Mouse (Mus musculus): ENCODE data around the gene Pcp2. TPM values are rescaled to one million over a fixed set of nuclear protein-coding genes. Genes with fewer than 3 reads are reported as not detected.

Pcp2 gene
- polyA plus RNA-seq, 1 experiment: not detected

- Histone ChIP-seq H3K4me1 (ENCODE audit: control insufficient read depth, insufficient read depth, low read length) (no peaks in the 10 kb centered on the region), H3K4me3 (ENCODE audit: insufficient read depth, low read length) (no peak overlapping the region), H3K27ac (ENCODE audit: insufficient read depth, low read length) (no peak overlapping the region)
- TF ChIP-seq POLR2A (IDR thresholded peaks at IDR 0.05; ENCODE audit: extremely low read depth, insufficient read depth, low read length) (no peak), CTCF (IDR thresholded peaks at IDR 0.05; ENCODE audit: extremely low read depth, insufficient read depth, low read length) (no peak)
Measured at GRCm38 (mm10) chr8:3654726-3655508, 29.6 kb upstream of the Pcp2 start.

- Histone ChIP-seq H3K4me1 (ENCODE audit: control insufficient read depth, insufficient read depth, low read length) (no peaks in the 10 kb centered on the region), H3K4me3 (ENCODE audit: insufficient read depth, low read length) (no peak overlapping the region), H3K27ac (ENCODE audit: insufficient read depth, low read length) (no peak overlapping the region)
- TF ChIP-seq POLR2A (IDR thresholded peaks at IDR 0.05; ENCODE audit: extremely low read depth, insufficient read depth, low read length): no peak
- no peak for TF ChIP-seq CTCF (IDR thresholded peaks at IDR 0.05; ENCODE audit: extremely low read depth, insufficient read depth, low read length)
Measured at GRCm38 (mm10) chr8:3652845-3653244, 27.5 kb upstream of the Pcp2 start.

- Histone ChIP-seq H3K27ac (ENCODE audit: insufficient read depth, low read length) (no peak overlapping the region), H3K4me1 (ENCODE audit: control insufficient read depth, insufficient read depth, low read length) (no peaks in the 10 kb centered on the region), H3K4me3 (ENCODE audit: insufficient read depth, low read length) (no peak overlapping the region)
- TF ChIP-seq CTCF (IDR thresholded peaks at IDR 0.05; ENCODE audit: extremely low read depth, insufficient read depth, low read length): no peak
- no peak for TF ChIP-seq POLR2A (IDR thresholded peaks at IDR 0.05; ENCODE audit: extremely low read depth, insufficient read depth, low read length)
Measured at GRCm38 (mm10) chr8:3648990-3649389, 23.6 kb upstream of the Pcp2 start.

- TF ChIP-seq POLR2A (IDR thresholded peaks at IDR 0.05; ENCODE audit: extremely low read depth, insufficient read depth, low read length): no peak
- no peak for TF ChIP-seq CTCF (IDR thresholded peaks at IDR 0.05; ENCODE audit: extremely low read depth, insufficient read depth, low read length)
- no peak overlapping the region for H3K27ac ChIP-seq (ENCODE audit: insufficient read depth, low read length)
- no peaks in the 10 kb centered on the region for H3K4me1 ChIP-seq (ENCODE audit: control insufficient read depth, insufficient read depth, low read length)
- H3K4me3 ChIP-seq (ENCODE audit: insufficient read depth, low read length): no peak overlapping the region
Measured at GRCm38 (mm10) chr8:3648268-3648667, 22.9 kb upstream of the Pcp2 start.

- no peaks in the 10 kb centered on the region for H3K4me1 ChIP-seq (ENCODE audit: control insufficient read depth, insufficient read depth, low read length)
- H3K4me3 ChIP-seq (ENCODE audit: insufficient read depth, low read length): no peak overlapping the region
- no peak overlapping the region for H3K27ac ChIP-seq (ENCODE audit: insufficient read depth, low read length)
- TF ChIP-seq POLR2A (IDR thresholded peaks at IDR 0.05; ENCODE audit: extremely low read depth, insufficient read depth, low read length) (no peak), CTCF (IDR thresholded peaks at IDR 0.05; ENCODE audit: extremely low read depth, insufficient read depth, low read length) (no peak)
Measured at GRCm38 (mm10) chr8:3647561-3647960, 22.2 kb upstream of the Pcp2 start.

GRCm38 (mm10) chr8:3646824-3647531 is 21.6 kb upstream of the Pcp2 start:
- Histone ChIP-seq H3K4me3 (ENCODE audit: insufficient read depth, low read length) (no peak overlapping the region), H3K4me1 (ENCODE audit: control insufficient read depth, insufficient read depth, low read length) (no peaks in the 10 kb centered on the region), H3K27ac (ENCODE audit: insufficient read depth, low read length) (no peak overlapping the region)
- TF ChIP-seq POLR2A (IDR thresholded peaks at IDR 0.05; ENCODE audit: extremely low read depth, insufficient read depth, low read length) (no peak), CTCF (IDR thresholded peaks at IDR 0.05; ENCODE audit: extremely low read depth, insufficient read depth, low read length) (no peak)

- no peak overlapping the region for H3K4me3 ChIP-seq (ENCODE audit: insufficient read depth, low read length)
- H3K4me1 ChIP-seq (ENCODE audit: control insufficient read depth, insufficient read depth, low read length): no peaks in the 10 kb centered on the region
- no peak overlapping the region for H3K27ac ChIP-seq (ENCODE audit: insufficient read depth, low read length)
- no peak for TF ChIP-seq POLR2A (IDR thresholded peaks at IDR 0.05; ENCODE audit: extremely low read depth, insufficient read depth, low read length)
- no peak for TF ChIP-seq CTCF (IDR thresholded peaks at IDR 0.05; ENCODE audit: extremely low read depth, insufficient read depth, low read length)
Measured at GRCm38 (mm10) chr8:3645804-3646203, 20.5 kb upstream of the Pcp2 start.

- H3K4me3 ChIP-seq (ENCODE audit: insufficient read depth, low read length): peak overlapping the region; percentile 49
- no peaks in the 10 kb centered on the region for H3K4me1 ChIP-seq (ENCODE audit: control insufficient read depth, insufficient read depth, low read length)
- TF ChIP-seq CTCF (IDR thresholded peaks at IDR 0.05; ENCODE audit: extremely low read depth, insufficient read depth, low read length) (no peak), POLR2A (IDR thresholded peaks at IDR 0.05; ENCODE audit: extremely low read depth, insufficient read depth, low read length) (no peak)
- no peak overlapping the region for H3K27ac ChIP-seq (ENCODE audit: insufficient read depth, low read length)
Measured at GRCm38 (mm10) chr8:3631478-3631875, 6.1 kb upstream of the Pcp2 start.

GRCm38 (mm10) chr8:3630647-3631477 is 5.5 kb upstream of the Pcp2 start, which contains the start of gene Stxbp2:
Gene Stxbp2, plus strand, starts transcription at chr8:3630955.
- Histone ChIP-seq H3K27ac (ENCODE audit: insufficient read depth, low read length) (no peak within 1 kb of the TSS), H3K4me1 (ENCODE audit: control insufficient read depth, insufficient read depth, low read length) (no peaks in the 10 kb centered on the region), H3K4me3 (ENCODE audit: insufficient read depth, low read length) (peak within 1 kb of the TSS; percentile 49)
- TF ChIP-seq POLR2A (IDR thresholded peaks at IDR 0.05; ENCODE audit: extremely low read depth, insufficient read depth, low read length) (no peak), CTCF (IDR thresholded peaks at IDR 0.05; ENCODE audit: extremely low read depth, insufficient read depth, low read length) (no peak)
